Mouse (Mus musculus) liver, postnatal 0 days (tissue): ENCODE measurements around the gene Gm49337.

Experiments
- CTCF ChIP-seq: sonication (generic); IDR thresholded peaks from 2 replicates; pipeline ENCODE4 v1.5.1; 2016; ENCODE audit warnings: antibody characterized with exemption, low read depth
- EP300 ChIP-seq: IDR thresholded peaks from 2 replicates; pipeline ENCODE4 v1.6.1; 2016; ENCODE audit warnings: antibody characterized with exemption, low read depth, mild to moderate bottlenecking

DNA sequence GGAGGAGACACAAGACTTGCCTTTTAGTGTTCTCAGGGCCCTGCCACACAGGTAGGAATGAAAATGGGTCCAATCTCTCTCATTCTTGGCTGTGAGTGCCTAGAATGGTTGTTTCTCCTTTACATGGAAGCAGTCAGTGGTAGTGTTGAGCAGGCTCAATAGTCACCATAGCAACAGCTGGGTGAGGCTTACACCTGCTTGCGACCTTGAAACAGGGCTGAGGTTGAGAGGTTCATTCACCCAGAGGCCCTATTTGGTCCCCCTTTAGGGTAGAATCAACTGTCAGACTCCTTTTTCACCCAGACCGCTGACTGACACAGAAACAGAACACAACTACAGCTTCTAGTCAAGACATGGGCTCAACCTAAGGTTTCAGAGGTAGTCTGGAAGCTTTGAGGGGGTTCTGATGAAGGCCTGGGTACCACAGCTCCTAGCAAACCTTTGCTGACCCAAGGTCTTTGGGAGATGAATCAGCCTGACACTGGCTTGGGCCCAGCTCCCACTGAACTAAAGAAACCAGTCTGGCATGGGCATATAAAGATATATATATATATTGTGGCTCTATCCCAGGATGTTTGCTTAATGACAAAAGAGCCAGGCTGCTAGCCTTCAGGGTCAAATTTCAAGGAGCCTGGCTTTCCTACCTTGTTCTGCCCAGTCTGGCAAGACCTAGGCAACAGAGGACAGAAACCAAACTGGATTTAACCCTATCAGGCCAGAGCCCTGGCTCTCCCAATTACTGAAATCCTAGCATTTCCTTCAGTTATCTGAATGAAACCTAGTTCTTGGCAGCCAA, 8.2 kb upstream of the Gm49337 start:
- TF ChIP-seq CTCF (no peak), EP300 (no peak)
